8 mouse cellular contexts compared by ENCODE assay signal in genomic region chr4:139168985-139169747, GRCm38 (mm10). TPM values are rescaled to one million over a fixed set of nuclear protein-coding genes. Genes with fewer than 3 reads are reported as not detected.
DNase-seq lines count a peak whose midpoint lies in the region; ATAC-seq and TF ChIP-seq lines count a peak whose summit lies in the region.

No protein-coding gene starts in this region.

- intact Hi-C loops in gastrocnemius, postnatal 14 days (cut with DNase I; ENCODE audit: low total_unique reads): no loop called here

- no peak for TF ChIP-seq EP300 in liver, embryonic 14.5 days (IDR thresholded peaks at IDR 0.05; ENCODE audit: low read depth)

- TF ChIP-seq CTCF in hindbrain, postnatal 0 days (IDR thresholded peaks at IDR 0.05; ENCODE audit: low read depth): no peak
- TF ChIP-seq CTCF in liver, embryonic 14.5 days (IDR thresholded peaks at IDR 0.05; ENCODE audit: low read depth): no peak
- no peak for TF ChIP-seq CTCF in spleen, adult 2 months (IDR thresholded peaks at IDR 0.05; ENCODE audit: extremely low read depth, insufficient read depth, insufficient read length, insufficient replicate concordance)
- no peak for TF ChIP-seq CTCF in midbrain, postnatal 0 days (IDR thresholded peaks at IDR 0.05)

- H3K36me3 ChIP-seq in hindbrain, embryonic 10.5 days: no peaks in the 10 kb centered on the region
- H3K36me3 ChIP-seq in hindbrain, postnatal 0 days (ENCODE audit: insufficient read depth, low read length): no peaks in the 10 kb centered on the region
- H3K36me3 ChIP-seq in liver, embryonic 14.5 days (replicated peaks; ENCODE audit: control insufficient read depth, insufficient read depth, low read depth): no peaks in the 10 kb centered on the region
- H3K36me3 ChIP-seq in spleen, adult 2 months (ENCODE audit: control insufficient read depth, insufficient read depth, low read length): no peaks in the 10 kb centered on the region
- H3K36me3 ChIP-seq in midbrain, embryonic 14.5 days (ENCODE audit: control insufficient read depth, insufficient read depth, low read length): no peaks in the 10 kb centered on the region
- H3K36me3 ChIP-seq in midbrain, postnatal 0 days (ENCODE audit: insufficient read depth, low read length): no peaks in the 10 kb centered on the region

- no peak overlapping the region for H3K4me3 ChIP-seq in hindbrain, embryonic 10.5 days
- H3K4me3 ChIP-seq in hindbrain, postnatal 0 days (ENCODE audit: low read length): no peak overlapping the region
- H3K4me3 ChIP-seq in liver, embryonic 14.5 days (ENCODE audit: insufficient read depth in 1 of 2, low read depth in 2 of 2, low read length in 2 of 2): no peak overlapping the region
- H3K4me3 ChIP-seq in spleen, adult 2 months (ENCODE audit: extremely low read depth, insufficient read depth, insufficient read length): no peak overlapping the region
- H3K4me3 ChIP-seq in midbrain, embryonic 14.5 days (replicated peaks; ENCODE audit: low read depth, low read length): no peak overlapping the region
- no peak overlapping the region for H3K4me3 ChIP-seq in midbrain, postnatal 0 days (ENCODE audit: low read depth, low read length)

- no peak for ATAC-seq in hindbrain, postnatal 0 days
- peak; percentile 60 for ATAC-seq in liver, embryonic 14.5 days (ENCODE audit: insufficient read depth)
- ATAC-seq in midbrain, embryonic 14.5 days (ENCODE audit: low FRiP score, low TSS enrichment): no peak
- ATAC-seq in midbrain, postnatal 0 days (ENCODE audit: low FRiP score): no peak

- H3K9me3 ChIP-seq in hindbrain, embryonic 10.5 days: no peaks in the 10 kb centered on the region
- no peaks in the 10 kb centered on the region for H3K9me3 ChIP-seq in hindbrain, postnatal 0 days (ENCODE audit: low read length)
- no peaks in the 10 kb centered on the region for H3K9me3 ChIP-seq in liver, embryonic 14.5 days (ENCODE audit: control insufficient read depth, low read length)
- H3K9me3 ChIP-seq in midbrain, embryonic 14.5 days (ENCODE audit: control insufficient read depth, low read length): no peaks in the 10 kb centered on the region
- H3K9me3 ChIP-seq in midbrain, postnatal 0 days (ENCODE audit: low read length): no peaks in the 10 kb centered on the region

- H3K9ac ChIP-seq in hindbrain, postnatal 0 days (replicated peaks; ENCODE audit: low read length): no peak overlapping the region
- H3K9ac ChIP-seq in liver, embryonic 14.5 days (replicated peaks): no peak overlapping the region
- no peak overlapping the region for H3K9ac ChIP-seq in midbrain, embryonic 14.5 days (replicated peaks; ENCODE audit: low read length)
- no peak overlapping the region for H3K9ac ChIP-seq in midbrain, postnatal 0 days (replicated peaks; ENCODE audit: low read length, poor library complexity, severe bottlenecking)

- H3K27ac ChIP-seq in hindbrain, embryonic 10.5 days: peak overlapping the region; percentile 31; the same call in 1 of the 2 replicates
- no peak overlapping the region for H3K27ac ChIP-seq in hindbrain, postnatal 0 days
- no peak overlapping the region for H3K27ac ChIP-seq in liver, embryonic 14.5 days
- peak overlapping the region; percentile 63 for H3K27ac ChIP-seq in spleen, adult 2 months (ENCODE audit: insufficient read depth, low read length)
- no peak overlapping the region for H3K27ac ChIP-seq in midbrain, embryonic 14.5 days (replicated peaks; ENCODE audit: low read depth, low read length)
- no peak overlapping the region for H3K27ac ChIP-seq in midbrain, postnatal 0 days (ENCODE audit: low read depth, low read length)

- peaks cover 15% of the 10 kb centered on the region for H3K4me1 ChIP-seq in hindbrain, embryonic 10.5 days (replicated peaks)
- H3K4me1 ChIP-seq in hindbrain, postnatal 0 days (ENCODE audit: insufficient read depth, low read length): no peaks in the 10 kb centered on the region
- peaks cover 0 to 3% of the 10 kb centered on the region in 2 experiments; a peak in 2 of 4 replicates for H3K4me1 ChIP-seq in liver, embryonic 14.5 days (replicated peaks; ENCODE audit: control insufficient read depth in 2 of 2, insufficient read depth in 2 of 2, low read length in 1 of 2)
- peaks cover 5% of the 10 kb centered on the region; the same call in 1 of the 2 replicates for H3K4me1 ChIP-seq in spleen, adult 2 months (ENCODE audit: control insufficient read depth, insufficient read depth, insufficient read length)
- H3K4me1 ChIP-seq in midbrain, embryonic 14.5 days (ENCODE audit: control insufficient read depth, insufficient read depth, low read length): no peaks in the 10 kb centered on the region; the same call in 1 of the 2 replicates
- H3K4me1 ChIP-seq in midbrain, postnatal 0 days (ENCODE audit: insufficient read depth, low read length): no peaks in the 10 kb centered on the region

- 76% methylated on average over 15 of the region's 15 CpGs for WGBS in hindbrain, embryonic 10.5 days
- 70% methylated on average over 15 of the region's 15 CpGs for WGBS in hindbrain, postnatal 0 days
- 28% methylated on average over 15 of the region's 15 CpGs for WGBS in liver, embryonic 14.5 days (ENCODE audit: insufficient replicate concordance)
- WGBS in spleen, adult 2 months: 22% methylated on average over 15 of the region's 15 CpGs
- WGBS in midbrain, embryonic 14.5 days: 75% methylated on average over 15 of the region's 15 CpGs
- WGBS in midbrain, postnatal 0 days: 76% methylated on average over 15 of the region's 15 CpGs

- no peaks in the 10 kb centered on the region for H3K27me3 ChIP-seq in hindbrain, embryonic 10.5 days (ENCODE audit: insufficient read depth, poor library complexity, severe bottlenecking)
- no peaks in the 10 kb centered on the region for H3K27me3 ChIP-seq in hindbrain, postnatal 0 days (ENCODE audit: insufficient read depth, low read length)
- no peaks in the 10 kb centered on the region for H3K27me3 ChIP-seq in liver, embryonic 14.5 days (ENCODE audit: control insufficient read depth, insufficient read depth, low read length)
- H3K27me3 ChIP-seq in spleen, adult 2 months (ENCODE audit: control insufficient read depth, insufficient read depth, low read length): no peaks in the 10 kb centered on the region
- no peaks in the 10 kb centered on the region for H3K27me3 ChIP-seq in midbrain, embryonic 14.5 days (ENCODE audit: control insufficient read depth, insufficient read depth, low read length)
- no peaks in the 10 kb centered on the region for H3K27me3 ChIP-seq in midbrain, postnatal 0 days (ENCODE audit: insufficient read depth, low read length)

- DNase-seq in hindbrain, embryonic 10.5 days (ENCODE audit: low spot score): peak; percentile 26
- no peak for DNase-seq in hindbrain, postnatal 0 days (ENCODE audit: low spot score)
- peak; percentile 62 for DNase-seq in adrenal gland, postnatal 10 days
- no peak for DNase-seq in liver, embryonic 14.5 days (ENCODE audit: low read depth in 3 of 3, low spot score in 3 of 3)
- peak; percentile 59 to 70 for DNase-seq in spleen, adult 2 months (ENCODE audit: low read depth in 1 of 2, low spot score in 2 of 2)
- no peak for DNase-seq in midbrain, embryonic 14.5 days
- DNase-seq in gastrocnemius, postnatal 14 days: no peak
- DNase-seq in midbrain, postnatal 0 days (ENCODE audit: low spot score): no peak

- no peak overlapping the region for H3K4me2 ChIP-seq in hindbrain, postnatal 0 days (ENCODE audit: low read depth, low read length)
- H3K4me2 ChIP-seq in liver, embryonic 14.5 days (ENCODE audit: low read depth): peak overlapping the region; percentile 26
- no peak overlapping the region for H3K4me2 ChIP-seq in midbrain, embryonic 14.5 days (ENCODE audit: low read length)
- no peak overlapping the region for H3K4me2 ChIP-seq in midbrain, postnatal 0 days (ENCODE audit: low read depth, low read length, poor library complexity, severe bottlenecking)

- no peak for TF ChIP-seq POLR2A in spleen, adult 2 months (IDR thresholded peaks at IDR 0.05; ENCODE audit: low read depth, low read length)

RNA-seq across cellular contexts. Expression of gene Capzb, which starts 23.5 kb away (rescaled TPM):
- 331 and 370 TPM in 2 replicates for polyA plus RNA-seq in hindbrain, embryonic 10.5 days (2016; fragmentation: Nextera tagmentation; extraction: Ambion mirVana)
- total RNA-seq in hindbrain, postnatal 0 days (2014; rRNA removed): 86.6 and 88.5 TPM in 2 replicates
- 310 and 315 TPM in 2 replicates for polyA plus RNA-seq in hindbrain, postnatal 0 days (2015; fragmentation: Nextera tagmentation; extraction: Ambion mirVana)
- 100 to 1,000 TPM; 323 to 342 TPM for total RNA-seq in adrenal gland, postnatal 10 days (2021)
- polyA plus RNA-seq in liver, embryonic 14.5 days (2012; rRNA removed): 55.4 and 63.0 TPM in 2 replicates
- 105 and 110 TPM in 2 replicates for polyA plus RNA-seq in liver, embryonic 14.5 days (2014; fragmentation: Nextera tagmentation; extraction: Ambion mirVana)
- 130 and 160 TPM in 2 replicates for polyA plus RNA-seq in spleen, adult 2 months (2012; rRNA removed)
- 250 and 281 TPM in 2 replicates for polyA plus RNA-seq in midbrain, embryonic 14.5 days (2014; fragmentation: Nextera tagmentation; extraction: Ambion mirVana)
- total RNA-seq in gastrocnemius, postnatal 14 days (2021): 100 to 1,000 TPM; 590 to 617 TPM
- total RNA-seq in midbrain, postnatal 0 days (2014; rRNA removed): 84.0 and 108 TPM in 2 replicates
- 308 and 309 TPM in 2 replicates for polyA plus RNA-seq in midbrain, postnatal 0 days (2015; fragmentation: Nextera tagmentation; extraction: Ambion mirVana)

RNA-seq across cellular contexts. Expression of gene Minos1, which starts 38.3 kb away (rescaled TPM):
- polyA plus RNA-seq in hindbrain, embryonic 10.5 days (2016; fragmentation: Nextera tagmentation; extraction: Ambion mirVana): 377 and 428 TPM in 2 replicates
- 17.1 and 19.1 TPM in 2 replicates for total RNA-seq in hindbrain, postnatal 0 days (2014; rRNA removed)
- 462 and 467 TPM in 2 replicates for polyA plus RNA-seq in hindbrain, postnatal 0 days (2015; fragmentation: Nextera tagmentation; extraction: Ambion mirVana)
- 100 to 1,000 TPM; 572 to 632 TPM for total RNA-seq in adrenal gland, postnatal 10 days (2021)
- polyA plus RNA-seq in liver, embryonic 14.5 days (2012; rRNA removed): 29.1 and 94.0 TPM in 2 replicates
- 391 and 424 TPM in 2 replicates for polyA plus RNA-seq in liver, embryonic 14.5 days (2014; fragmentation: Nextera tagmentation; extraction: Ambion mirVana)
- 17.8 and 18.0 TPM in 2 replicates for polyA plus RNA-seq in spleen, adult 2 months (2012; rRNA removed)
- polyA plus RNA-seq in midbrain, embryonic 14.5 days (2014; fragmentation: Nextera tagmentation; extraction: Ambion mirVana): 346 and 393 TPM in 2 replicates
- total RNA-seq in gastrocnemius, postnatal 14 days (2021): 100 to 1,000 TPM; 434 to 465 TPM
- total RNA-seq in midbrain, postnatal 0 days (2014; rRNA removed): 21.9 and 31.0 TPM in 2 replicates
- polyA plus RNA-seq in midbrain, postnatal 0 days (2015; fragmentation: Nextera tagmentation; extraction: Ambion mirVana): 377 and 397 TPM in 2 replicates

Comparison
In these comparisons a context has a peak if more than half of its experiments do, and no peak if none do; other contexts are left out.
1. DNase-seq: peak in hindbrain, embryonic 10.5 days (single experiment), adrenal gland, postnatal 10 days (single experiment) and spleen, adult 2 months (2 of 2); none in hindbrain, postnatal 0 days (single experiment), liver, embryonic 14.5 days (0 of 3), midbrain, embryonic 14.5 days (single experiment), gastrocnemius, postnatal 14 days (single experiment) and midbrain, postnatal 0 days (single experiment).
2. H3K27ac ChIP-seq: peak in hindbrain, embryonic 10.5 days (single experiment) and spleen, adult 2 months (single experiment); none in hindbrain, postnatal 0 days (single experiment), liver, embryonic 14.5 days (single experiment), midbrain, embryonic 14.5 days (single experiment) and midbrain, postnatal 0 days (single experiment).